Mouse (Mus musculus) lung, adult 2 months (tissue): ENCODE results near the gene Rtraf.
A peak's percentile ranks its signal among the peaks of the same experiment; 100 is the strongest.

Experiments used
- CTCF ChIP-seq: fragments of 200-500 bp; IDR thresholded peaks from 2 replicates; pipeline ENCODE4 v1.5.1; 2011; ENCODE audit warnings: mild to moderate bottlenecking, low read length, control low read depth; ENCODE audit not compliant: insufficient read depth
- POLR2A ChIP-seq: fragments of 200-500 bp; IDR thresholded peaks from 2 replicates; pipeline ENCODE4 v1.6.1; 2011; ENCODE audit warnings: low read depth, mild to moderate bottlenecking, control low read depth, low read length, borderline replicate concordance; ENCODE audit errors: extremely low read depth

DNA sequence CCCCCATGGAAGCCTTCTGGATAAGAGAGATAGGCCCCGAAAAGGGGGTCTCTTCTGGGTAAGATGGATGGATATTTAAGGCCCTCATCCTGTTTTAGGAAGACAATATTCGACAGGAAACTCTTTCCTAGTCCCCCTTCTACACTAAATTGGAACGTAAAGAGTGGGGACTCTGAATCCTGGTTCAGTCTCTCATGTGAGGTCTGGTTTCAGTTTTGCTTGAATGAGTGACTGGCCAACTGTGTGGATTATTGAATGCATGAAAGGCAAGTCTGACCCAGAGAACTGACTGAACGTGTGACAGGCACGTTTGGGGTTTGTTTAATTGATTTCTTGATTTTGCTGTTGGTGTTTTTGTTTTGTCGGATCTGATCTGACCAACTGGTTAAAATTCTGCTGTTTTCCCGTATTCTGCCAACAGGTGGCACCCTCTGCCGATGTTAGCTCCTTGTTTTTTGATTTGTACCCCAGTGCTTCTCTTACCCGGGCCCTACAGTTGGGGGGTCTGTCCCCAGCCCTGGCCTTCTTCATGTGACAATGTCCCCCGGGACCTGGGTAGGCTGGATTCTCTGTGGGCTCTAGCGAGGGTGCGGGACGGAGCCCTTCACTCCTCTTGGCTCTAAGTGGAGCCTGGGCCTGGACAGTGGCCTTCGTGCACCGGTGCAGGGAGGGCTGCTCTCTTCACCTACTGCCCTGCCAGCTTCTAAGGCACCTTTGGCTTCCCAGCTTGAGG lies 16.1 kb upstream of the Rtraf start:
- TF ChIP-seq CTCF (peak; percentile 21), POLR2A (no peak)
